Mouse (Mus musculus) intestine, embryonic 14.5 days (tissue): ENCODE measurements around the gene Rtp3. TPM values are rescaled to one million over a fixed set of nuclear protein-coding genes. Genes with fewer than 3 reads are reported as not detected.

Experiments used
- polyA plus RNA-seq: library from polyadenylated mRNA; unstranded; fragments of >200 nt; fragmentation: Nextera tagmentation; extraction: Ambion mirVana; gene quantifications from 2 replicates; pipeline ENCODE4 v1.2.1, GENCODE M21; 2014

The Rtp3 gene
- polyA plus RNA-seq, 1 experiment from 2014 or later, result 0.14 TPM

Other genes with a start within 250 kb of the Rtp3 start
- 0.23 and 1.6 TPM in 2 replicates for gene Myl3, start 248.7 kb downstream of the Rtp3 start, polyA plus RNA-seq
- gene Pth1r, start 243.4 kb downstream of the Rtp3 start, polyA plus RNA-seq, result 25.7 and 26.7 TPM in 2 replicates
- gene Prss42, start 192.4 kb downstream of the Rtp3 start, polyA plus RNA-seq, result not detected in 2 replicates
- gene Prss44, start 176.6 kb downstream of the Rtp3 start, polyA plus RNA-seq, result not detected in 2 replicates
- not detected in 2 replicates for gene Prss43, start 163.9 kb downstream of the Rtp3 start, polyA plus RNA-seq
- not detected in 2 replicates for gene Prss45, start 156.0 kb downstream of the Rtp3 start, polyA plus RNA-seq
- gene Prss46, start 146.1 kb downstream of the Rtp3 start, polyA plus RNA-seq, result not detected in 2 replicates
- gene Prss50, start 132.6 kb downstream of the Rtp3 start, polyA plus RNA-seq, result 0.28 and 0.68 TPM in 2 replicates
- gene Als2cl, start 110.7 kb downstream of the Rtp3 start, polyA plus RNA-seq, result 5.0 and 5.9 TPM in 2 replicates
- gene Tmie, start 110.5 kb downstream of the Rtp3 start, polyA plus RNA-seq, result 0.40 and 0.54 TPM in 2 replicates
- not detected in 2 replicates for gene Fam240a, start 73.7 kb downstream of the Rtp3 start, polyA plus RNA-seq
- not detected in 2 replicates for gene Tdgf1, start 44.4 kb downstream of the Rtp3 start, polyA plus RNA-seq
- gene Lrrc2, start 39.0 kb downstream of the Rtp3 start, polyA plus RNA-seq, result 0.12 and 0.27 TPM in 2 replicates
- 1.5 and 1.6 TPM in 2 replicates for gene Ltf, start 28.7 kb upstream of the Rtp3 start, polyA plus RNA-seq
- 1.3 and 1.7 TPM in 2 replicates for gene Ccrl2, start 66.9 kb upstream of the Rtp3 start, polyA plus RNA-seq
- 34.4 and 36.8 TPM in 2 replicates for gene Lrrfip2, start 127.0 kb upstream of the Rtp3 start, polyA plus RNA-seq